Mouse (Mus musculus) 3134 (cell line): ENCODE data around the gene Jazf1.

Source experiments
- DNase-seq: peaks from one replicate; pipeline ENCODE4 v3.0.0-alpha.2; 2011; ENCODE audit warnings: low spot score; ENCODE audit not compliant: insufficient read length; ENCODE audit errors: extremely low read depth

The Jazf1 gene

GRCm38 (mm10) chr6:52860713-52861112 lies 207.7 kb downstream of the Jazf1 start:
- DNase-seq = no peak

GRCm38 (mm10) chr6:52858911-52859431 lies 209.5 kb downstream of the Jazf1 start:
- no peak for DNase-seq

GRCm38 (mm10) chr6:52852404-52853107 lies 215.9 kb downstream of the Jazf1 start:
- DNase-seq = no peak

GRCm38 (mm10) chr6:52851975-52852374 lies 216.5 kb downstream of the Jazf1 start:
- DNase-seq = no peak

GRCm38 (mm10) chr6:52851019-52851418 lies 217.4 kb downstream of the Jazf1 start:
- no peak for DNase-seq

GRCm38 (mm10) chr6:52848199-52848598 lies 220.2 kb downstream of the Jazf1 start:
- no peak for DNase-seq

GRCm38 (mm10) chr6:52846314-52846713 lies 222.1 kb downstream of the Jazf1 start:
- peak; percentile 14 for DNase-seq

GRCm38 (mm10) chr6:52844741-52845140 lies 223.7 kb downstream of the Jazf1 start:
- no peak for DNase-seq

- no peak for DNase-seq
These were observed 225.4 kb downstream of the Jazf1 start for GRCm38 (mm10) chr6:52843027-52843426.

GRCm38 (mm10) chr6:52842598-52842997 lies 225.8 kb downstream of the Jazf1 start:
- no peak for DNase-seq

- DNase-seq = no peak
These were observed 226.8 kb downstream of the Jazf1 start for GRCm38 (mm10) chr6:52841611-52842010.

- peak; percentile 7 for DNase-seq
These were observed 227.8 kb downstream of the Jazf1 start for GRCm38 (mm10) chr6:52840589-52841044.

GRCm38 (mm10) chr6:52838691-52839090 lies 229.7 kb downstream of the Jazf1 start:
- peak; percentile 38 for DNase-seq

- no peak for DNase-seq
These were observed 230.6 kb downstream of the Jazf1 start for GRCm38 (mm10) chr6:52837792-52838191.

GRCm38 (mm10) chr6:52836201-52836950 lies 232.1 kb downstream of the Jazf1 start:
- no peak for DNase-seq

- no peak for DNase-seq
These were observed 240.6 kb downstream of the Jazf1 start for GRCm38 (mm10) chr6:52827752-52828277.

- peak; percentile 81 for DNase-seq
These were observed 242.9 kb downstream of the Jazf1 start for GRCm38 (mm10) chr6:52825535-52825934.

- DNase-seq = no peak
These were observed 243.4 kb downstream of the Jazf1 start for GRCm38 (mm10) chr6:52824977-52825482.

GRCm38 (mm10) chr6:52823064-52823463 lies 245.4 kb downstream of the Jazf1 start:
- DNase-seq = no peak

- DNase-seq = no peak
These were observed 245.8 kb downstream of the Jazf1 start for GRCm38 (mm10) chr6:52822625-52823024.

GRCm38 (mm10) chr6:52819353-52819752 lies 249.1 kb downstream of the Jazf1 start:
- DNase-seq = no peak
